Mouse (Mus musculus) heart, postnatal 0 days (tissue): ENCODE results near the gene Hs6st2. TPM values are rescaled to one million over a fixed set of nuclear protein-coding genes. Genes with fewer than 3 reads are reported as not detected.

Experiments
- ATAC-seq: fragments of 200-750 bp; cut with Nextera tagmentation; 2 replicates; pipeline ENCODE4 v1.8.0; 2017; ENCODE audit warnings: low read depth, moderate number of reproducible peaks, moderate library complexity; ENCODE audit not compliant: insufficient read depth
- DNase-seq: peaks from one replicate; pipeline ENCODE4 v3.0.0-alpha.2; 2016; ENCODE audit warnings: low spot score
- H3K27ac ChIP-seq: fragments of 300-500 bp; sonication (generic); 2 replicates; pipeline ENCODE4 v1.5.1; 2014; ENCODE audit warnings: low read depth, mild to moderate bottlenecking
- H3K27me3 ChIP-seq: fragments of 300-500 bp; sonication (generic); 2 replicates; pipeline ENCODE4 v1.6.1; 2014; ENCODE audit warnings: low read length, mixed read lengths; ENCODE audit not compliant: control insufficient read depth, insufficient read depth
- H3K36me3 ChIP-seq: fragments of 300-500 bp; sonication (generic); replicated peaks from 2 replicates; pipeline ENCODE4 v1.6.1; 2014; ENCODE audit warnings: low read length, mixed read lengths; ENCODE audit not compliant: control insufficient read depth, insufficient read depth
- H3K4me1 ChIP-seq: fragments of 300-500 bp; sonication (generic); 2 replicates; pipeline ENCODE4 v1.6.1; 2014; ENCODE audit warnings: antibody characterized with exemption; ENCODE audit not compliant: control insufficient read depth, insufficient read depth
- H3K4me2 ChIP-seq: fragments of 300-500 bp; sonication (generic); 2 replicates; pipeline ENCODE4 v1.6.1; 2014; ENCODE audit warnings: low read depth, mild to moderate bottlenecking, low read length, moderate library complexity
- H3K4me3 ChIP-seq: fragments of 300-500 bp; sonication (generic); 2 replicates; pipeline ENCODE4 v1.5.1; 2014; ENCODE audit warnings: low read depth, low read length
- H3K9ac ChIP-seq: fragments of 300-500 bp; sonication (generic); replicated peaks from 2 replicates; pipeline ENCODE4 v1.6.1; 2014; ENCODE audit warnings: low read depth, low read length, mixed read lengths
- H3K9me3 ChIP-seq: fragments of 300-500 bp; sonication (generic); replicated peaks from 2 replicates; pipeline ENCODE4 v1.6.1; 2016; ENCODE audit warnings: low read length; ENCODE audit not compliant: control insufficient read depth
- CTCF ChIP-seq: IDR thresholded peaks from 2 replicates; pipeline ENCODE4 v1.5.1; 2016; ENCODE audit warnings: antibody characterized with exemption, control low read depth, low read depth
- EP300 ChIP-seq: IDR thresholded peaks from 2 replicates; pipeline ENCODE4 v1.6.1; 2016; ENCODE audit warnings: antibody characterized with exemption, low read depth
- WGBS: fragments of 180-500 bp; shearing (Covaris S2); extraction: QIAGEN DNeasy Blood & Tissue Kit; methylation state at CpG from one replicate; pipeline ENCODE4 v1.1.7; 2014; 5-methylcytosine and 5-hydroxymethylcytosine counted together
- polyA plus RNA-seq: library from polyadenylated mRNA; unstranded; fragments of >200 nt; fragmentation: Nextera tagmentation; extraction: Ambion mirVana; gene quantifications from 2 replicates; pipeline ENCODE4 v1.2.1, GENCODE M21; 2015
- total RNA-seq: library from RNA; depleted of rRNA; stranded (reverse); fragments of >200 nt; gene quantifications from 2 replicates; pipeline ENCODE4 v1.2.3, GENCODE M21; 2014; ENCODE audit warnings: low replicate concordance; rRNA removed

The Hs6st2 gene
- total RNA-seq: 7.7 and 20.2 TPM in 2 replicates
- polyA plus RNA-seq: 2.8 and 3.3 TPM in 2 replicates

GRCm38 (mm10) chrX:51681756-51682155, at the start of gene Hs6st2:
Gene Hs6st2 (minus strand): TSS chrX:51681856.
- no peak within 1 kb of the TSS for H3K27ac ChIP-seq
- DNase-seq: no peak
- WGBS: 27% methylated on average over 5 of the region's 5 CpGs

DNA sequence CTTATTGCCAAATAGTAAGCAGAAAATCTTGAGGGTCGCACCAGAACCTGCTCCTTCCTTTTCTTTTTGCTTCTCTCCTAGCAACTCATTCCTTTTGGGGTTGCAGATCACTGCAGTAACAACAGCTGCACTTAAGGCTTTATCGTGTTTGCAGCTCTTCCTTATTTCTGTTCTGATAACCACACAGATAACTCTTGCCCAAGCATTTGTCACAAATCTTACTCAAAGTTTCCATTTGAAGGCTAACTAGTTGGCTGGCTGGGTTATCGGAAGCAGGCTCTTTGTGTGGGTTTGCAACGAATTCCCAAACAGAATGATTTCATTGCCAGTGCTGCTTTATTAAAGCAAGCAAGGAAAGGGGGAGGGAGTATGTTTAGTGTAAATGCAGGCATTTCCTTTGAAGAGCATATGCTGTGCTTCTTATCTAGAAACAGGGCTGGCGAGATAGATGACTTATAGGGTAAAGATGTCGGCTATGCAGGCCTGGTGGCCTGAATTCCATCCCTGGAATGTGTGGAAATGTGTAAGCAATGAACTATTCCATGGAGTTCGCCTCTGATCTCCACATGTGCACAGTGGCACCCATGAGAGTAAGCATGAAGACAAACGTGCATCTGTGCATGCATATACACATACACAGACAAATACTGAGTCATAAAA, 32.6 kb upstream of the Hs6st2 start:
- H3K4me1 ChIP-seq: 0 out of 2 replicates have a peak, but pooled peaks cover 3% of the 10 kb centered on the region
- no peak overlapping the region for H3K27ac ChIP-seq
- no peak for DNase-seq
- TF ChIP-seq CTCF (no peak), EP300 (no peak)
- no peak overlapping the region for H3K4me2 ChIP-seq
- no peaks in the 10 kb centered on the region for H3K9me3 ChIP-seq
- WGBS: 30% methylated on average over 8 of the region's 8 CpGs
- no peaks in the 10 kb centered on the region for H3K27me3 ChIP-seq
- no peaks in the 10 kb centered on the region for H3K36me3 ChIP-seq
- H3K9ac ChIP-seq: no peak overlapping the region
- no peak overlapping the region for H3K4me3 ChIP-seq
- ATAC-seq: no peak

More at GRCm38 (mm10) chrX:51681756-51682155, at the start of gene Hs6st2:
- Histone ChIP-seq H3K4me2 (peak within 1 kb of the TSS; percentile 83), H3K4me1 (no peaks in the 10 kb centered on the region), H3K27me3 (peaks cover 30% of the 10 kb centered on the region; the same call in 1 of the 2 replicates), H3K36me3 (no peaks in the 10 kb centered on the region), H3K9ac (no peak within 1 kb of the TSS), H3K9me3 (no peaks in the 10 kb centered on the region), H3K4me3 (peak within 1 kb of the TSS; percentile 46)
- TF ChIP-seq EP300 (no peak), CTCF (no peak)
- ATAC-seq: no peak

DNA sequence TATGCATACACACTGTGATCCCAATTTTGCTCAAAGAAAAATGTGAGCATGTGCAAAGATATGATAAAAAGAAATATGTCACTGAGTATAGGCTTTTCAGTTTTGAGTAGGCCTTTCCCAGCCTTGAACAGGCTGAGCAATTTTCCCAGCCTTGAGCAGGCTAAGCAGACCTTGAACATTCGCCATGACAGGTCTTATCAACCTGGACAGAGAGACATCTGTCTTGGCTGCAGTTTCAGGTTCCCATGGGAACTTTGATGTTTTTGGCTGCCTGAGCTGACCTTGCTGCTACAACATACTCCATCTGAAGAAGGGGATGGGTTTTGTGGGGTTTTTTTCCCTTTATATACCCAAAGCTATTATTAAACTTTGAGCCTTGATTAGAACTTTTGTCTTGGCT, 31.3 kb upstream of the Hs6st2 start:
- Histone ChIP-seq H3K4me2 (no peak overlapping the region), H3K27ac (no peak overlapping the region), H3K27me3 (no peaks in the 10 kb centered on the region), H3K9ac (no peak overlapping the region), H3K4me1 (0 out of 2 replicates have a peak, but pooled peaks cover 3% of the 10 kb centered on the region), H3K9me3 (no peaks in the 10 kb centered on the region), H3K36me3 (no peaks in the 10 kb centered on the region), H3K4me3 (no peak overlapping the region)
- TF ChIP-seq CTCF (no peak), EP300 (no peak)
- WGBS: 29% methylated on average over 1 of the region's 1 CpGs
- DNase-seq (no peak), ATAC-seq (no peak)

DNA sequence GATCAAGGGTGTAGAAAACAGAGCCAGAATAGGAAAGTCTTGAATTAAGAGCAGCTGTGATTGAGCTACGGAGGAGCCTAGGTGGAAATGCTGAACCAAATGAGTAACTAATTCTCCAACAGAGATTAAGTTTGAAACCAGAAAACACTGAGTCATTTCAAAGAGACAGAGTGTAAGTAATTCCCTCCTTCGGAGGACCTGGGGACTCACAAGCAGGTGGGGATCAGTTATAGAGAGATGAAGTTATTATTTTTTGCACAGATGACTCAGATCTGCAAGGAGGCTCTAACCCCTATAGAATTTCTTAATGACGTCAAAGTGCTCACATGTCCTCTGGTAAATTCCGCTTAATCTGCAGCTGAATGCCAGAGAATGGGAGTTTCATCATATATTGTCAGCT, 21.2 kb upstream of the Hs6st2 start:
- ATAC-seq (no peak), DNase-seq (no peak)
- Histone ChIP-seq H3K27me3 (no peaks in the 10 kb centered on the region), H3K9me3 (no peaks in the 10 kb centered on the region), H3K4me1 (no peaks in the 10 kb centered on the region), H3K4me2 (no peak overlapping the region), H3K4me3 (no peak overlapping the region), H3K36me3 (no peaks in the 10 kb centered on the region), H3K9ac (no peak overlapping the region), H3K27ac (no peak overlapping the region)
- WGBS: 52% methylated on average over 4 of the region's 4 CpGs
- TF ChIP-seq CTCF: no peak
- TF ChIP-seq EP300: no peak

DNA sequence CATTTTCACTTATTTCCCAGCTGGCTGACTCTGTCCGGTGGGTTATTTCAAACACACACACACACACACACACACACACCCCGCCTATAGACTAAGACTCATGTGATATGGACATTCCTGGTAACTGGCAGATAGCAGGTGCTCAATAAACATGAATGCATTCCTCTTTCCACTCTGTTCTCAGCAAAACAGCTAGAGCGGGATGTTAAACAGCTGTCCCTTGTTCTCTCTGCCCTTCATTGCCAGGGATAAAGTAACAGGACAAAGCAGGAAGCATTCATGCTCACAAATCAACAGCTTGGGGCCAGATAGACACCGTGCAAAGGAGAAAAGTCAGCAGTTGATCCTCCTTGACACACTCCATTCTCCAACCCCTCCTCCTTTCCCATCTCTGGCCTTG, 17.4 kb upstream of the Hs6st2 start:
- no peak overlapping the region for H3K9ac ChIP-seq
- WGBS: 45% methylated on average over 4 of the region's 4 CpGs
- ATAC-seq (no peak), DNase-seq (no peak)
- TF ChIP-seq CTCF (no peak), EP300 (no peak)
- no peaks in the 10 kb centered on the region for H3K4me1 ChIP-seq
- H3K36me3 ChIP-seq: no peaks in the 10 kb centered on the region
- H3K4me3 ChIP-seq: no peak overlapping the region
- H3K27ac ChIP-seq: no peak overlapping the region
- H3K9me3 ChIP-seq: no peaks in the 10 kb centered on the region
- H3K27me3 ChIP-seq: no peaks in the 10 kb centered on the region
- H3K4me2 ChIP-seq: no peak overlapping the region
